Mouse (Mus musculus) lung, postnatal 25 days (tissue): ENCODE data around the gene Rpl5.
A peak's percentile ranks its signal among the peaks of the same experiment; 100 is the strongest.

ENCODE experiments used
- DNase-seq: peaks from one replicate; pipeline ENCODE4 v3.0.0; 2022; ENCODE audit warnings: low spot score

Gene Rpl5

DNA sequence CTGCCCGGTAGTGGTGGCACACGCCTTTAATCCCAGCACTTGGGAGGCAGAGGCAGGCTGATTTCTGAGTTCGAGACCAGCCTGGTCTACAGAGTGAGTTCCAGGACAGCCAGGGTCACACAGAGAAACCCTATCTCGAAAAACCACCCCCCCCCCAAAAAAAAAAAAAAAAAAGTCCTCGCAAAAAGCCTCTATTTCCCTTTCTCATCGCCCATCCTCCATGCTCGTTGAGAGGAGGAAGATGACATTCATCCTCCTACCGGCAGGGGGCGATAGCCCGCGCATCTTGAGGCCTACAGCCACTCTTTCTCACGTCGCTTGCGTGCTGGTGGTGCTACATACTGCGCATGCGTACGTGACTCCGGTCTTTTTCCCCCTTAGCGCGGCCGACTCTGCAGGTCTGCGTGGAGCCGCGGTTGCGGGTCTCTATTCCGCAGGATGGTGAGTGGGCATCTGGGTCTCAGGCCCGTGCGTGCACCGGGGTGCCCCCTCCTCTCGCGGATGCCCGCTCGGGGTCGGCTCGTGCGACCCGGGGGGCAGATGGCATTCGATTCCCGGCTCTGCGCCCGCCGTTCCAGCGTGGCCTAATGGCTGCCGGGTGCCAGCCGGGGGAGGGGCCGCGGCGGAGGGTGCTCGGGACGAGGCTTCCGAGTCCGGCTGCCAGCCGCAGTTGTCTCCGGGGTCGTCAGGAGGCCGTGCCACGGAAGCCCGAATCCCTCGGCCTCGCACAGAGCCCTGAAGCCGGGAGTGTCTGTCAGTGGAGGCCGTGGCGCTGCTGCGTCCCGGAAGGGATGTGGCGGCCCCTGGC lies at the start of gene Rpl5:
TSS of gene Rpl5 (plus strand) at position 297 of the 808 bp plus-strand sequence.
- peak; percentile 95 for DNase-seq

- DNase-seq: peak; percentile 20
Observed at GRCm38 (mm10) chr5:107853807-107854206, 46.5 kb upstream of the Rpl5 start.

DNA sequence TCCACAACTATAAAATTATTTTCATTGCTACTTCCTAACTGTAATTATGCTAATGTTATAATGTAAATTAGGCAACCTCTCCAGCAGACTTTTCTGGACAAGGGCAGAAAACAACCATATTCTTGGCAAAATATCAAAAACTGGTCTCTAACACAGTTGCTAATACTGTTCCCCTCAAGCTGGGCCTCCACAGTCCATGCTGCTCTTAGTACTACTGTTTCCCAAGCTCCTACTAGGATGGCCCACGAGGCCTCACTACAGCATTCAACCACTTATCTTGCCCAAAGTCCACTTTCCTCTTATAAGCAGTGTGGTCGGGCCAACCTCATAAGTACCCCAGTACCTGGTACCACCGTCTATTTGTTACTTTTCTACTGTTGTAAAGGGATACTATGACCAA lies 45.7 kb upstream of the Rpl5 start:
- DNase-seq: no peak

- no peak for DNase-seq
Observed at GRCm38 (mm10) chr5:107855546-107855945, 44.8 kb upstream of the Rpl5 start.

DNA sequence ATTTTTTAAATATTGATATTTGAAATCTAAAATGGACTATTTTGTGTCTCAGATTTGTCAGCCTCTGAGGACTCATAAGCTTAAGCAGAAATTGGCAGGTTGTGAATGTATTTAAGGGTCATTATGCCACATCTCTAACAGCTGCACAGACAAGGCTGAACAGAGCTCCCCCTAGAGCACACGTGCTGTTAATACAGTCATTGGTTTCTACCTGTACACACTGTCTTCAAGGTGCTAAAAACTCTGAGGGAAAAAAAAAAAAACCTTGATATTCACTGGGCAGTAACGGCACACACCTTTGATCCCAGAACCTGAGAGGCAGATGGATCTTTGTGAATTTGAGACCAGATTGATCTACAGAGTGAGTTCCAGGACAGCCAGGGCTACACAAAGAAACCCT lies 41.3 kb upstream of the Rpl5 start:
- DNase-seq: no peak

DNA sequence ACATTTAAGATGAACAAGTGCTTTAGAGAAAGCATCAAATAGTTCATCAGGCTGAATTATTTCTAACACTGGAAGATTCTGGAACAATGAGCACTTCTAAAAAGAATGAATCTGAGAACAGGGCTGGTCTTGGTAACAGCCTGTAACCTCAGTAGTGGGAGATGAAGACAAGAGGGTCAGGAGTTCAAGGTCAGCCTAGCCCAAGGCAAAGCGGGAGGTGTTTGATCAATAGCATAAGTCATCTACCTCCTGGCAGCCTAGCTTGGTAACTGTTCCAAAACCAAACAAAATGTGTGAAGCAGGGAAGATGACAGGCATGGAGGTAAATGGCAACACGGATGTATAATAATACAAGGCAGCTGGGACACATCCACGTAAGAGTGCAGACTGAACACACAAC lies 36.3 kb upstream of the Rpl5 start:
- no peak for DNase-seq

- DNase-seq: peak; percentile 44
Observed at GRCm38 (mm10) chr5:107866127-107867126, 33.9 kb upstream of the Rpl5 start.

GRCm38 (mm10) chr5:107867970-107868904 lies 32.1 kb upstream of the Rpl5 start:
- peak; percentile 64 for DNase-seq

DNA sequence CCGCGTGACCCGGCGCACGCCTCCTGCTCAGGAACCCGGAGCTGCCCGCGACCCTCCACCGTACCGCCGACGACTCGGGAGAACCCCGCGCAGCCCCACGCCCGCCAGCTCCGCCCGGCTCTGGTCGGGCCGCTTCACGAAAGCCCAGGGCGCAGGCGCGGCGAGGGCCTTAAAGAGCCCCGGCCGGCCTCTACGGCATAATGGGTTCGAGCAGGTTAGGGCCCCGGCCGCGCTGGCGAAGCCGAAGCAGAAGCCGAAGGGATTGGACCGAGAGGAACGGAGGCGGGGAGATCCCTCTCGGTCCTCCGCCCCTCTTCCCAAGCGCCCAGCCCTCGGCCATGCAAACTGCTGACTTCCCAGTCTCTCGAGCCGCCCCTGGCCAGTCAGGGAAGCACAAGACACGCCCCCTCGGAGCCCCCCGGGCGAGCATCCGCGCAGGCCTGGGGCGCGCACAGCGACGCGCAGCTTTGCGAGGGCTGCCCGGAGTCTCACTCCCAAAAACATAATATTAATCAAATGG lies 31.3 kb upstream of the Rpl5 start:
- peak; percentile 94 for DNase-seq

- DNase-seq: no peak
Observed at GRCm38 (mm10) chr5:107869701-107870100, 30.6 kb upstream of the Rpl5 start.

DNA sequence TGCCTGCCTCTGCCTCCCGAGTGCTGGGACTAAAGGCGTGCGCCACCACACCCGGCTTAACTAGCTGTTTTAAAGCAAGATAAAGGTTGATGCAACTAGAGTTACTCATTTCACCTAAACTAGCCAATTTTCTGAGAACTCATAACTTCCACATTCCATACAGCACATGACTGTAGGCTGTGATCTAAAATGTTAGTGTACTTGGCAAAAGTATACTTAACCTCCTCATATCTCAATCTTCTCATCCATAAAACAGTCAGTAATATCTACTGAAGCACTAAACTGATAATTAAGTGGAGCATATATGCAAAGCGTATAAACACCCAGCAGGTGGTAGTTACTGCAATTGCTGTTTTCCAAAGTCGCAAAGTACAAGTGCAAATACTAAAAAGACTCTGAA lies 27.0 kb upstream of the Rpl5 start:
- no peak for DNase-seq

DNA sequence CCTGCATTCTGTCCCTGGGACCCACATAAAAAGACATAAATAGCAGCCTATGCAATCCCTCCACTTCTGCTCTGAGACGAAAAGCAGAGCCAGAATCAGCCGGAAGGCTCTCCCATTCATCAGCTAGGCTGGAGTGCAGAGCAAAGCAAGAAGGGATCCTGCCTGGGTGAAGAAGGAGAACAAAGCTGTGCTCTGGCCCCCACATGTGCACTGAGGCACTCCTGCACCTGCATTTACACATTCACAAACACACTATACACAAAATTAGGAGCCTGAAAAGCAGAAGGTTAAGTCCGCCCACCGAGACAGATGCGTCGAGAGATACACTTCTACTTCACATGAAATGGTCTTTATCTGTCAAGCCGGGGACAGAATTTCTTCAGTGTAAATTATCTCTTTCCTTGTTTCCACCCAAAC lies 26.4 kb upstream of the Rpl5 start:
- no peak for DNase-seq

GRCm38 (mm10) chr5:107874561-107875260 lies 25.6 kb upstream of the Rpl5 start, which contains the start of gene Evi5:
Evi5 (minus strand) TSS chr5:107875107.
- DNase-seq: no peak

GRCm38 (mm10) chr5:107875261-107875611 lies 25.1 kb upstream of the Rpl5 start:
- DNase-seq: no peak

- DNase-seq: no peak
Observed at GRCm38 (mm10) chr5:107877053-107877452, 23.2 kb upstream of the Rpl5 start.

GRCm38 (mm10) chr5:107880710-107881109 lies 19.6 kb upstream of the Rpl5 start:
- DNase-seq: no peak

GRCm38 (mm10) chr5:107889994-107890888 lies 10.1 kb upstream of the Rpl5 start:
- DNase-seq: no peak

GRCm38 (mm10) chr5:107891515-107891914 lies 8.8 kb upstream of the Rpl5 start:
- peak; percentile 32 for DNase-seq

- no peak for DNase-seq
Observed at GRCm38 (mm10) chr5:107894676-107895075, 5.6 kb upstream of the Rpl5 start.

DNA sequence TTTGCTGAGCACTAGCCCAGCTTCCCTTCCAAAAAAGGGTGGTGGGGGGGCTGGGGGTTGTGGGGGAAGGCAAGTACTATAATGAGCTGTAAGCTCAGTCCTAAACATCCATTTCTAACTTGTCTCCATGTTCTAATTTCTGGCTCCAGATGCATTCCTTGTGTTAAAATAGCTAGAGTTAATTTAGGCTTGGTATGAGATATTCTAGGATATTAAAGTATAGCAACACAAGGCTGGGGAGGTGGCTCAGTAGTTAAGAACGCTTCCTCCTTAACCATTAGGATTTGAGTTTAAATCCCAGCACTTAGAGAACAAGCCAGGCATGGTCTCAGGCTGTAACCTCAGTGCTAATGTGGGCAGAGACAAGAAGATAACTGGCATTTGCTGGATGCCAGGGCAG lies 4.0 kb upstream of the Rpl5 start:
- DNase-seq: no peak
